Mouse (Mus musculus) neural tube, embryonic 11.5 days (tissue): ENCODE data around the gene Pdss2. TPM values are rescaled to one million over a fixed set of nuclear protein-coding genes. Genes with fewer than 3 reads are reported as not detected.

Experiments used
- ATAC-seq: fragments of 200-750 bp; cut with Nextera tagmentation; 2 replicates; pipeline ENCODE4 v1.8.0; 2017; ENCODE audit warnings: moderate number of reproducible peaks, mild to moderate bottlenecking, moderate TSS enrichment, moderate library complexity; ENCODE audit not compliant: insufficient read depth, low FRiP score, low TSS enrichment
- DNase-seq: peaks from one replicate; pipeline ENCODE4 v3.0.0-alpha.2; 2015; ENCODE audit warnings: low spot score
- H3K27ac ChIP-seq: fragments of 300-500 bp; sonication (generic); 2 replicates; pipeline ENCODE4 v1.5.1; 2014; ENCODE audit warnings: low read depth, mild to moderate bottlenecking, low read length
- H3K27me3 ChIP-seq: fragments of 300-500 bp; sonication (generic); 2 replicates; pipeline ENCODE4 v1.6.1; 2014; ENCODE audit warnings: mild to moderate bottlenecking, low read length, mixed read lengths; ENCODE audit not compliant: control insufficient read depth, insufficient read depth
- H3K36me3 ChIP-seq: fragments of 300-500 bp; sonication (generic); 2 replicates; pipeline ENCODE4 v1.6.1; 2014; ENCODE audit warnings: mild to moderate bottlenecking, low read length, moderate library complexity, mixed read lengths; ENCODE audit not compliant: control insufficient read depth, insufficient read depth
- H3K4me1 ChIP-seq: fragments of 300-500 bp; sonication (generic); 2 replicates; pipeline ENCODE4 v1.6.1; 2014; ENCODE audit warnings: low read length, mixed read lengths; ENCODE audit not compliant: control insufficient read depth, insufficient read depth
- H3K4me2 ChIP-seq: fragments of 300-500 bp; sonication (generic); 2 replicates; pipeline ENCODE4 v1.6.1; 2014; ENCODE audit warnings: low read depth, mild to moderate bottlenecking, moderate library complexity
- H3K4me3 ChIP-seq: fragments of 300-500 bp; sonication (generic); 2 replicates; pipeline ENCODE4 v1.5.1; 2014; ENCODE audit warnings: low read depth, low read length
- H3K9ac ChIP-seq: fragments of 300-500 bp; sonication (generic); 2 replicates; pipeline ENCODE4 v1.6.1; 2014; ENCODE audit warnings: mild to moderate bottlenecking, low read length
- H3K9me3 ChIP-seq: fragments of 300-500 bp; sonication (generic); 2 replicates; pipeline ENCODE4 v1.6.1; 2016; ENCODE audit warnings: low read length; ENCODE audit not compliant: control insufficient read depth
- WGBS: fragments of 180-500 bp; shearing (Covaris S2); extraction: QIAGEN DNeasy Blood & Tissue Kit; methylation state at CpG from one replicate; pipeline ENCODE4 v1.1.7; 2014; 5-methylcytosine and 5-hydroxymethylcytosine counted together
- polyA plus RNA-seq: library from polyadenylated mRNA; unstranded; fragments of >200 nt; fragmentation: Nextera tagmentation; extraction: Ambion mirVana; gene quantifications from 2 replicates; pipeline ENCODE4 v1.2.1, GENCODE M21; 2014

Gene Pdss2
- polyA plus RNA-seq, 1 experiment from 2014 or later: 12.9 TPM

GRCm38 (mm10) chr10:43279637-43280288, 58.5 kb downstream of the Pdss2 start:
- H3K36me3 ChIP-seq: no peaks in the 10 kb centered on the region
- no peaks in the 10 kb centered on the region for H3K27me3 ChIP-seq
- no peak overlapping the region for H3K9ac ChIP-seq
- no peak overlapping the region for H3K27ac ChIP-seq
- WGBS: 85% methylated on average over 5 of the region's 5 CpGs
- DNase-seq (no peak), ATAC-seq (no peak)
- H3K4me1 ChIP-seq: peaks cover 5% of the 10 kb centered on the region; the same call in 1 of the 2 replicates
- no peak overlapping the region for H3K4me2 ChIP-seq
- no peak overlapping the region for H3K4me3 ChIP-seq
- H3K9me3 ChIP-seq: no peaks in the 10 kb centered on the region

GRCm38 (mm10) chr10:43285541-43285940, 64.3 kb downstream of the Pdss2 start:
- 68% methylated on average over 1 of the region's 1 CpGs for WGBS
- no peak overlapping the region for H3K4me3 ChIP-seq
- DNase-seq: no peak
- no peak overlapping the region for H3K9ac ChIP-seq
- no peak overlapping the region for H3K27ac ChIP-seq
- H3K36me3 ChIP-seq: no peaks in the 10 kb centered on the region
- no peak for ATAC-seq
- H3K4me2 ChIP-seq: no peak overlapping the region
- H3K27me3 ChIP-seq: no peaks in the 10 kb centered on the region
- H3K4me1 ChIP-seq: no peaks in the 10 kb centered on the region
- no peaks in the 10 kb centered on the region for H3K9me3 ChIP-seq

GRCm38 (mm10) chr10:43290638-43291230, 69.4 kb downstream of the Pdss2 start:
- no peak overlapping the region for H3K4me3 ChIP-seq
- no peaks in the 10 kb centered on the region for H3K27me3 ChIP-seq
- no peaks in the 10 kb centered on the region for H3K36me3 ChIP-seq
- H3K4me2 ChIP-seq: no peak overlapping the region
- no peaks in the 10 kb centered on the region for H3K9me3 ChIP-seq
- H3K9ac ChIP-seq: no peak overlapping the region
- ATAC-seq (no peak), DNase-seq (no peak)
- 78% methylated on average over 2 of the region's 2 CpGs for WGBS
- H3K4me1 ChIP-seq: no peaks in the 10 kb centered on the region
- no peak overlapping the region for H3K27ac ChIP-seq

GRCm38 (mm10) chr10:43291333-43291736, 70.0 kb downstream of the Pdss2 start:
- H3K4me2 ChIP-seq: no peak overlapping the region
- H3K4me1 ChIP-seq: no peaks in the 10 kb centered on the region
- 91% methylated on average over 2 of the region's 2 CpGs for WGBS
- no peaks in the 10 kb centered on the region for H3K9me3 ChIP-seq
- no peak overlapping the region for H3K27ac ChIP-seq
- H3K9ac ChIP-seq: no peak overlapping the region
- DNase-seq (no peak), ATAC-seq (no peak)
- no peaks in the 10 kb centered on the region for H3K27me3 ChIP-seq
- no peak overlapping the region for H3K4me3 ChIP-seq
- no peaks in the 10 kb centered on the region for H3K36me3 ChIP-seq

GRCm38 (mm10) chr10:43292454-43292853, 71.2 kb downstream of the Pdss2 start:
- 76% methylated on average over 4 of the region's 4 CpGs for WGBS
- DNase-seq: no peak
- H3K9me3 ChIP-seq: no peaks in the 10 kb centered on the region

GRCm38 (mm10) chr10:43294331-43294730, 73.0 kb downstream of the Pdss2 start:
- DNase-seq: no peak
- Histone ChIP-seq H3K9me3 (no peaks in the 10 kb centered on the region), H3K4me1 (no peaks in the 10 kb centered on the region), H3K4me2 (no peak overlapping the region), H3K27me3 (no peaks in the 10 kb centered on the region), H3K27ac (no peak overlapping the region), H3K9ac (no peak overlapping the region), H3K36me3 (no peaks in the 10 kb centered on the region), H3K4me3 (no peak overlapping the region)
- ATAC-seq: no peak
- 56% methylated on average over 4 of the region's 4 CpGs for WGBS

More at GRCm38 (mm10) chr10:43292454-43292853, 71.2 kb downstream of the Pdss2 start:
- Histone ChIP-seq H3K4me1 (no peaks in the 10 kb centered on the region), H3K27ac (no peak overlapping the region), H3K27me3 (no peaks in the 10 kb centered on the region), H3K4me3 (no peak overlapping the region), H3K36me3 (no peaks in the 10 kb centered on the region), H3K4me2 (no peak overlapping the region), H3K9ac (no peak overlapping the region)
- ATAC-seq: no peak

- Histone ChIP-seq H3K9ac (no peak overlapping the region), H3K4me1 (no peaks in the 10 kb centered on the region), H3K36me3 (no peaks in the 10 kb centered on the region), H3K4me3 (no peak overlapping the region), H3K4me2 (no peak overlapping the region), H3K27ac (no peak overlapping the region), H3K9me3 (no peaks in the 10 kb centered on the region), H3K27me3 (no peaks in the 10 kb centered on the region)
- DNase-seq (no peak), ATAC-seq (no peak)
- WGBS: 77% methylated on average over 5 of the region's 5 CpGs
Measured at GRCm38 (mm10) chr10:43308105-43308810, 87.0 kb downstream of the Pdss2 start.

- H3K4me1 ChIP-seq: no peaks in the 10 kb centered on the region
- no peaks in the 10 kb centered on the region for H3K9me3 ChIP-seq
- ATAC-seq: no peak
- H3K27me3 ChIP-seq: no peaks in the 10 kb centered on the region
- H3K27ac ChIP-seq: no peak overlapping the region
- H3K36me3 ChIP-seq: no peaks in the 10 kb centered on the region
- H3K4me2 ChIP-seq: no peak overlapping the region
- no peak for DNase-seq
- WGBS: 71% methylated on average over 10 of the region's 10 CpGs
- no peak overlapping the region for H3K4me3 ChIP-seq
- H3K9ac ChIP-seq: no peak overlapping the region
Measured at GRCm38 (mm10) chr10:43310781-43311392, 89.6 kb downstream of the Pdss2 start.
